In the genomic region with DNA sequence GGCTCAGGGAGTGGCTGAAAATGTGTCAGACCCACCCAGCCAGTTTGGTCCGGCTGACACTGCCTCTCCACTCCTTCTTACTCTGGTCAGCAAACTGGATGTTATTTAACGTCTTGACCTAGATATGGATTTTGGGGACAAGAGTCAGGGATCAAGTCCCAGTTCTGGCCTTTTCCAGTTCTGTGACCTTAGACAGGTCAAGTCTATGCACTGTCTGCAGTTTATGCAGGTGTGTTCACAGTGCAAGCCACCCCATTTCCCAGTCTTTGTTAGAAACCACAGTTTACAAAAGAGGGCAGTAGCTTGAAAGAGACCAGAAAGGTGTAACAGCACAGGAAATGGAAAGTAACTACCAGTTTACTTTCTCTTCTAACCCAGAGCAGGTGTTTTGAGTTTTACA, we compare ENCODE assay signal across 11 mouse cellular contexts. TPM values are rescaled to one million over a fixed set of nuclear protein-coding genes. Genes with fewer than 3 reads are reported as not detected.
DNase-seq lines count a peak whose midpoint lies in the region; ATAC-seq lines count a peak whose summit lies in the region.
"Had no signal": no experiment of that assay in that cellular context is flagged by ENCODE, and none has a peak within 500 bp of the region (broad histone marks: within the 10 kb centered on the region; RNA-seq: fewer than 3 reads in every experiment).

No protein-coding gene starts in this region.

- no peak for ATAC-seq in forebrain, embryonic 11.5 days (replicated peaks; ENCODE audit: low FRiP score)
- ATAC-seq in forebrain, embryonic 16.5 days: no peak
- no peak for ATAC-seq in neural tube, embryonic 14.5 days (ENCODE audit: low read depth)

- no peak overlapping the region for H3K4me3 ChIP-seq in forebrain, embryonic 10.5 days
- no peak overlapping the region for H3K4me3 ChIP-seq in forebrain, embryonic 11.5 days (ENCODE audit: low read depth, low read length)
- peak overlapping the region; percentile 50; the same call in 1 of the 2 replicates for H3K4me3 ChIP-seq in forebrain, embryonic 16.5 days (replicated peaks; ENCODE audit: low read length)
- no peak overlapping the region for H3K4me3 ChIP-seq in neural tube, embryonic 14.5 days (ENCODE audit: low read depth, low read length)

- H3K27ac ChIP-seq in forebrain, embryonic 10.5 days: peak overlapping the region; percentile 35; the same call in 1 of the 2 replicates
- no peak overlapping the region for H3K27ac ChIP-seq in forebrain, embryonic 11.5 days (ENCODE audit: low read depth, low read length)
- peak overlapping the region; percentile 95 for H3K27ac ChIP-seq in forebrain, embryonic 16.5 days (ENCODE audit: low read length)
- peak overlapping the region; percentile 44 for H3K27ac ChIP-seq in neural tube, embryonic 14.5 days (ENCODE audit: low read depth, low read length)

- no peaks in the 10 kb centered on the region for H3K9me3 ChIP-seq in forebrain, embryonic 10.5 days
- no peaks in the 10 kb centered on the region for H3K9me3 ChIP-seq in forebrain, embryonic 11.5 days (ENCODE audit: control insufficient read depth, low read length)
- H3K9me3 ChIP-seq in forebrain, embryonic 16.5 days (ENCODE audit: control insufficient read depth, low read length): no peaks in the 10 kb centered on the region
- H3K9me3 ChIP-seq in neural tube, embryonic 14.5 days (ENCODE audit: control insufficient read depth, low read length): no peaks in the 10 kb centered on the region
- H3K9me3 ChIP-seq: neural tube, embryonic 12.5 days had no signal

- no peak overlapping the region for H3K4me2 ChIP-seq in forebrain, embryonic 11.5 days (ENCODE audit: low read depth, low read length, severe bottlenecking)
- H3K4me2 ChIP-seq in forebrain, embryonic 16.5 days (ENCODE audit: low read length): peak overlapping the region; percentile 47
- H3K4me2 ChIP-seq in neural tube, embryonic 14.5 days (ENCODE audit: low read depth, low read length): 0 out of 2 replicates have a peak overlapping the region, but pooled peaks have one; percentile 51

- 63% methylated on average over 2 of the region's 2 CpGs for WGBS in forebrain, embryonic 10.5 days
- WGBS in forebrain, embryonic 11.5 days: 52% methylated on average over 2 of the region's 2 CpGs
- WGBS in forebrain, embryonic 16.5 days: 47% methylated on average over 2 of the region's 2 CpGs
- WGBS in neural tube, embryonic 14.5 days: 50% methylated on average over 2 of the region's 2 CpGs

- H3K9ac ChIP-seq in forebrain, embryonic 11.5 days (ENCODE audit: low read length): no peak overlapping the region
- H3K9ac ChIP-seq in forebrain, embryonic 16.5 days (replicated peaks; ENCODE audit: low read depth, low read length): peak overlapping the region; percentile 18
- H3K9ac ChIP-seq in neural tube, embryonic 14.5 days (replicated peaks; ENCODE audit: low read depth, low read length): peak overlapping the region; percentile 32; the same call in 1 of the 2 replicates
- H3K9ac ChIP-seq: lung, embryonic 14.5 days had no signal

- no peak for DNase-seq in forebrain, embryonic 10.5 days (ENCODE audit: extremely low spot score, low spot score)
- no peak for DNase-seq in forebrain, embryonic 11.5 days (ENCODE audit: low spot score)
- peak; percentile 59 for DNase-seq in CD4-positive, CD25-positive, alpha-beta regulatory T cell, adult 2 months (ENCODE audit: low read depth, low spot score)
- no peak for DNase-seq in urinary bladder, postnatal 36 days (ENCODE audit: low spot score in 2 of 2)
- no peak for DNase-seq in testis, postnatal 10 days (ENCODE audit: low spot score)
- no peak for DNase-seq in layer of hippocampus, adult 9-10 months (ENCODE audit: low spot score)

- no peaks in the 10 kb centered on the region; the same call in 1 of the 2 replicates for H3K36me3 ChIP-seq in forebrain, embryonic 10.5 days (replicated peaks)
- no peaks in the 10 kb centered on the region for H3K36me3 ChIP-seq in forebrain, embryonic 11.5 days (ENCODE audit: control insufficient read depth, insufficient read depth, low read length)
- H3K36me3 ChIP-seq in forebrain, embryonic 16.5 days (ENCODE audit: control insufficient read depth, insufficient read depth): peaks cover 16% of the 10 kb centered on the region
- peaks cover 11% of the 10 kb centered on the region for H3K36me3 ChIP-seq in neural tube, embryonic 14.5 days (ENCODE audit: control insufficient read depth, insufficient read depth, low read length)

- H3K27me3 ChIP-seq in forebrain, embryonic 10.5 days (ENCODE audit: poor library complexity, severe bottlenecking): peaks cover 34% of the 10 kb centered on the region
- H3K27me3 ChIP-seq in forebrain, embryonic 11.5 days (ENCODE audit: control insufficient read depth, insufficient read depth, low read length): no peaks in the 10 kb centered on the region
- H3K27me3 ChIP-seq in forebrain, embryonic 16.5 days (replicated peaks; ENCODE audit: control insufficient read depth, insufficient read depth, low read length): no peaks in the 10 kb centered on the region
- H3K27me3 ChIP-seq in neural tube, embryonic 14.5 days (ENCODE audit: control insufficient read depth, insufficient read depth, low read length): no peaks in the 10 kb centered on the region
- H3K27me3 ChIP-seq: neural tube, embryonic 12.5 days had no signal

- peaks cover 45% of the 10 kb centered on the region for H3K4me1 ChIP-seq in forebrain, embryonic 10.5 days
- H3K4me1 ChIP-seq in forebrain, embryonic 11.5 days (replicated peaks; ENCODE audit: control insufficient read depth, insufficient read depth, low read length): peaks cover 19% of the 10 kb centered on the region
- peaks cover 34% of the 10 kb centered on the region for H3K4me1 ChIP-seq in forebrain, embryonic 16.5 days (replicated peaks; ENCODE audit: control insufficient read depth, insufficient read depth, low read length)
- H3K4me1 ChIP-seq in neural tube, embryonic 14.5 days (ENCODE audit: control insufficient read depth, insufficient read depth, low read length): peaks cover 16% of the 10 kb centered on the region; the same call in 1 of the 2 replicates

RNA-seq across cellular contexts. Expression of gene Nsg2, which starts 0.5 kb away (rescaled TPM):
- polyA plus RNA-seq in forebrain, embryonic 10.5 days (2016; fragmentation: Nextera tagmentation; extraction: Ambion mirVana): 9.8 and 16.1 TPM in 2 replicates
- 24.9 and 27.1 TPM in 2 replicates for polyA plus RNA-seq in forebrain, embryonic 11.5 days (2014; fragmentation: Nextera tagmentation; extraction: Ambion mirVana)
- polyA plus RNA-seq in forebrain, embryonic 16.5 days (2015; fragmentation: Nextera tagmentation; extraction: Ambion mirVana): 770 and 805 TPM in 2 replicates
- 143 and 156 TPM in 2 replicates for polyA plus RNA-seq in neural tube, embryonic 14.5 days (2014; fragmentation: Nextera tagmentation; extraction: Ambion mirVana)

RNA-seq across cellular contexts. Expression of gene 4930524B15Rik, which starts 34.3 kb away (rescaled TPM):
- polyA plus RNA-seq in forebrain, embryonic 10.5 days (2016; fragmentation: Nextera tagmentation; extraction: Ambion mirVana): 0.11 TPM in 1 of 2 replicates, not detected in the other
- 0.09 and 0.17 TPM in 2 replicates for polyA plus RNA-seq in forebrain, embryonic 11.5 days (2014; fragmentation: Nextera tagmentation; extraction: Ambion mirVana)
- 0.14 and 0.20 TPM in 2 replicates for polyA plus RNA-seq in forebrain, embryonic 16.5 days (2015; fragmentation: Nextera tagmentation; extraction: Ambion mirVana)
- 0.16 and 0.52 TPM in 2 replicates for polyA plus RNA-seq in neural tube, embryonic 14.5 days (2014; fragmentation: Nextera tagmentation; extraction: Ambion mirVana)
- polyA plus RNA-seq: embryonic facial prominence, embryonic 11.5 days; lung, embryonic 14.5 days had no signal
